Mouse (Mus musculus): Measurements from ENCODE around the gene Fam168a.
A peak's percentile ranks its signal among the peaks of the same experiment; 100 is the strongest.

Gene Fam168a

GRCm38 (mm10) chr7:100706143-100706841 is at the start of gene Fam168a:
Gene Fam168a, plus strand, starts transcription at chr7:100706635.
- peak; percentile 90 to 92 for DNase-seq (ENCODE audit: low spot score in 2 of 2)

DNA sequence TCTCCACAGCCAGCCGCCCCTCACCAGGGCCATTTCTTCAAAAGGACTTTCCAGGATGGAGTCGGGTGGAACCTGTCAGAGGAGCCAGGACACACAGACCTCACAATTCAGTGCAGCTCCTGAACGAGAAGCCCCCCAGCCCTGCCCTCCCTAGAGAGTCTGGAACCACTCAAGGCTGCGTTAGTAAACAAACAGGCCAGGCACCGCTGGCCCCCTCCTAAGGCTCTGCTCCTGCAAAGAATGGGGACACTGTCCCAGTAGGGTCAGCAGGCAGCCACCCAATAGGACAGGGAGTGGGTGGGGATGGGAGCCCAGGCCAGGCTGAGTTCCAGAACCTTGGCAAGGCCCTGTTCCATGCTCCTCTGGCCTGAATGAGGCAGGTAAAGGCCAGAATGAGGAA is 49.7 kb upstream of the Fam168a start:
- no peak for DNase-seq (ENCODE audit: low spot score in 2 of 2)

- DNase-seq (ENCODE audit: low spot score in 2 of 2) = no peak
Measured at GRCm38 (mm10) chr7:100658093-100658578, 48.3 kb upstream of the Fam168a start.

- DNase-seq (ENCODE audit: low spot score in 2 of 2) = no peak
Measured at GRCm38 (mm10) chr7:100661264-100661663, 45.2 kb upstream of the Fam168a start.

DNA sequence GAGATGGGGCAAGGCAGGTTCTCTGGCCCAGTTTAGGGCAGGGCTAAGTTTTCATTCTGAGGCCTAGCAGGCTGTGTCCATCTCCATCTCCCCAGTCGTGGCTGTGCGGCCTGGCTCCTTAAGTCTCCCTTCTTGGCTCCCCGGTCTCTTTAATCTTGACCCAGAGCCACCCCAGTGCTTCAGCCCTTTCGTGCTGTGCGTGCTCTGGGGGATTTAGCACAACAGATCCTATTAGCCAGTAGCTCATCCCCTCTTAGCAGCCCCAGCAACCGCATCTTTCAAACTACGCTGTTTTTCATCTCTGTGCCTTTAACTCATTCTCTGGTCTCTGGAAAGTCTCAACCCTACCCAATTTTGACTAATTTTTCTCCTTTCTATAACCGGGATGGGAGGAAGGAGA is 44.2 kb upstream of the Fam168a start, which contains the start of gene Plekhb1:
Gene Plekhb1, minus strand, starts transcription at position 184 of the 400 bp plus-strand sequence.
- no peak for DNase-seq (ENCODE audit: low spot score in 2 of 2)

- DNase-seq (ENCODE audit: low spot score in 2 of 2) = peak; percentile 79 to 91
Measured at GRCm38 (mm10) chr7:100663190-100663589, 43.2 kb upstream of the Fam168a start.

- no peak for DNase-seq (ENCODE audit: low spot score in 2 of 2)
Measured at GRCm38 (mm10) chr7:100663729-100664304, 42.6 kb upstream of the Fam168a start.

GRCm38 (mm10) chr7:100670646-100671045 is 35.8 kb upstream of the Fam168a start:
- no peak for DNase-seq (ENCODE audit: low spot score in 2 of 2)

DNA sequence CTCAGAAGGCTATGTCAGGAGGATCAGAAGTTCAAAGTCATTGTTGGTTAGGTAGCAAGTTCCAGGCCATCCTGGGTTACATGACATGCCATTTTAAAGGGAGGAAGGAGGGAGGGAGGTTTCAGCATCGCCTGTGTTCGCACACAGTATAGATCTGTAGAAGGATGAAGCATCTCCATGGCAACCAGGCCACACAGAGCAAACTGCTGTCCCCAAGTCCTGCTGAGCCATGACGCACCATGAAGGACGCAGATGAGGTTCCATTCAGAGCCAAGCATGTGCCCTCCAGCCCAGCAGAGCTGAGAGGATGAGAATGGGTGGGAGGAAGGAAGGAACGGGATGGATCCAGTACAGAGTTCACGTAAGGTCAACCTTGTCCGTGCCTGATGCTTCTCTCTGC is 33.0 kb upstream of the Fam168a start:
- no peak for DNase-seq (ENCODE audit: low spot score in 2 of 2)

DNA sequence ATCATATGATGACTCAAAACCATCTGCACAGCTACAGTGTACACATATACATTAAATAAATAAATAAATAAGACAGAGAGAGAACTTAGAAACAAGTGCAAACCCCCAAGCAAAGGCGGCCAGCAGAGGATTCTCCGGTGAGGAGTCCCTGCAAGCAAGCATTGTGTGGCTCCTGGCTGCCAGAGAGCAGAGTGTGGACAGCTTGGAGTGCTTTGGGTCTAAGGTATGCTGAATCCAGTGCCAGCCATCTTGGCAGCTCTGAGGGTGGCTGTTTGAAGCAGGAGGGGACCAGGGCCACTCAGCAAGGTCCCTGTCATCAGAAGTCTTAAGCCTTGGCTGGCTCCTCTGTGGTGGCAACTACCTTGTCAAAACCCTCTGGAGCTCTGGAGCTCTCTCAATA is 31.5 kb upstream of the Fam168a start:
- DNase-seq (ENCODE audit: low spot score in 2 of 2) = no peak

- no peak for DNase-seq (ENCODE audit: low spot score in 2 of 2)
Measured at GRCm38 (mm10) chr7:100678052-100678451, 28.4 kb upstream of the Fam168a start.

GRCm38 (mm10) chr7:100678948-100679880 is 27.2 kb upstream of the Fam168a start:
- DNase-seq (ENCODE audit: low spot score in 2 of 2) = no peak

DNA sequence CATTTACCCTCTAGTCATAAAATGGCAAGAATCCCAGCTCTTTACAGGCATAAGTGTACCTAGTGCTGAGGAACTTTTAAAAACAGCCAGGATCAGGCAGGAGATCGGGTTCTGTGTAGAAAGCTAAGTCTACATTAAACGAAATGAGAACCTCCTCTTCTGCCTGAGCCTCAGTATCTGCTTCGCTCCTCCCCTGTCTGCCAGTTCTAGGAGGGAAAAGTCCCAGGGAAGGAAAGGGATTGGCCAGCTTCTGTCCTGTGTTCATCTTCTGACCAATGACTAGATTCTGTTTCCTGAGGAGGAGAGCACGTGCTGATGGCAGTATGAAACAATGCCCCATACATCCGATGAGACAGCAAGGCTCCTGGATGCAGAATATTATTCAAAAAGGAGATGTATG is 25.3 kb upstream of the Fam168a start:
- no peak for DNase-seq (ENCODE audit: low spot score in 2 of 2)

DNA sequence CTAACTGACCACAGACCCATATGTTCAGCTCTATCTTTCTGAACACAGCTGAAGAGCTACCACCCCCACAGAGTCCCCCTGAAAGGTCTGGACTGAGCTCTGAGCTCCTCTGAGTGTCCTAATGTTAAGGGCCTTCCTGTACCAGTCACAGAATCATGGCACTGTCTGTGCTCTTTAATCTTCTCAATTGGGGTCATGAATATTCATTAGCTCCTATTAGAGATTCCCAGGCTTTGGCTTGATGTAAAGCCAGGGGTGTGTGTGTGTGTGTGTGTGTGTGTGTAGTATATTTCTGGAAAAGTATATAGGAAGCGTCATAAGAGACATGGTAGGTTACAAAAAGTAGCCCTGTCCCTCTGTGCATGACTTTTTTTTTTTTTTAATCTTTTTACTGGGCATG is 23.2 kb upstream of the Fam168a start:
- DNase-seq (ENCODE audit: low spot score in 2 of 2) = no peak

GRCm38 (mm10) chr7:100684081-100684480 is 22.4 kb upstream of the Fam168a start:
- DNase-seq (ENCODE audit: low spot score in 2 of 2) = no peak

DNA sequence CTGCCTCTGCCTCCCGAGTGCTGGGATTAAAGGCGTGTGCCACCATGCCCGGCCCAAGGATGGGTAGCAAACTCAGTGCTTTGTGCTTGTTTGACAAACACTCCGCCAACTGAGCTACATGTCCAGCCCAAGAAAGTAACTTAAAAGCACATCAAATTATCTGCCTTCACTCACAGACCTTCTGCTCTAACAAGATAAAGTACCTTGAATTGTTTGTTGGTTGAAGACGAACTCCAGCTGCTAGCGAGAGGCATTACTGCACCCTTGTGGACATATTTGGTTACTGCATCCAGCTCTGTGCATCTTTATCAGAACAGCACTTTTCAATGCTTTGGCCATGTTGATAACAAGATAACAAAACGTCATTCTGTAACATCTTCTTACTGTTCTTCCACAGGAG is 21.9 kb upstream of the Fam168a start:
- DNase-seq (ENCODE audit: low spot score in 2 of 2) = peak; percentile 80 to 87

- DNase-seq (ENCODE audit: low spot score in 2 of 2) = peak; percentile 81 to 93
Measured at GRCm38 (mm10) chr7:100685061-100686030, 21.1 kb upstream of the Fam168a start.

DNA sequence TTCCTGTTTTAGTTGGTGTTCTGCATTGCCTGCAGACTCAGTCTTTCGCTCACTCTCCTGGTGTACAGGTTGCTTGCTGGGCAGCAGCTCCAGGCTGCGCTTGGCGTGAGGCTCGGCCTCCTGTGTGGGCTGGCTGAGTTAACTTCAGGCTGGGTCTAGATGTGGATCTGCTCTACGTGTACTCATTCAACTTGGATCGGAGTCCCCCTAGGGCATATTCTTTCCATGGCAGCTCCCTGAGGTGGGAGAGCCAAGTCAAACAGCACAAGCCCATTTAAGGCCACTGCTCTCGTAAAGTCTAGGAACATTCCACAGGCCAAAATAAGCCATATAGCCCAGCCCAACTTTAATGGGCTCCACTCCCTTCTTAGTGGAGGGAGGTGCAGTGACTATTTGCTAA is 18.0 kb upstream of the Fam168a start:
- DNase-seq (ENCODE audit: low spot score in 2 of 2) = no peak

DNA sequence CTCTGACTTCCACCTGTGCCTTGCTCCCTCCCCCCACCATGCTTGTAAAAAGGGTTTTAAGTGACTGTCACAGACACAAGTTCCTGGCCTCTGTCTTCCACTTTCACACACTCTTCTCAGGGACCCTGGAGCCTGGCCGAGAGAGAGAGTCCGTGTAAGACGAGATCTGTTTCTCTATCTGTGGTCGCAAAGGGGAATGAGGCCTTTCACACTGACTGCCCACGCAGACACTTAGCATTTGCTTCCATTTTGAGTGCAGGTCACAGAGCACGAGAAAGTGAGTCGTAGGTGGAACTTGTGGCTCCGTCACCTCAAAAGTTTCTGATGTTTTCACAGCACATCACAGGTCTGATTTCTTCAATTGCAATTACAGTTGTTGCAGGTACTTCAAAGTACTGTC is 13.2 kb upstream of the Fam168a start:
- no peak for DNase-seq (ENCODE audit: low spot score in 2 of 2)

DNA sequence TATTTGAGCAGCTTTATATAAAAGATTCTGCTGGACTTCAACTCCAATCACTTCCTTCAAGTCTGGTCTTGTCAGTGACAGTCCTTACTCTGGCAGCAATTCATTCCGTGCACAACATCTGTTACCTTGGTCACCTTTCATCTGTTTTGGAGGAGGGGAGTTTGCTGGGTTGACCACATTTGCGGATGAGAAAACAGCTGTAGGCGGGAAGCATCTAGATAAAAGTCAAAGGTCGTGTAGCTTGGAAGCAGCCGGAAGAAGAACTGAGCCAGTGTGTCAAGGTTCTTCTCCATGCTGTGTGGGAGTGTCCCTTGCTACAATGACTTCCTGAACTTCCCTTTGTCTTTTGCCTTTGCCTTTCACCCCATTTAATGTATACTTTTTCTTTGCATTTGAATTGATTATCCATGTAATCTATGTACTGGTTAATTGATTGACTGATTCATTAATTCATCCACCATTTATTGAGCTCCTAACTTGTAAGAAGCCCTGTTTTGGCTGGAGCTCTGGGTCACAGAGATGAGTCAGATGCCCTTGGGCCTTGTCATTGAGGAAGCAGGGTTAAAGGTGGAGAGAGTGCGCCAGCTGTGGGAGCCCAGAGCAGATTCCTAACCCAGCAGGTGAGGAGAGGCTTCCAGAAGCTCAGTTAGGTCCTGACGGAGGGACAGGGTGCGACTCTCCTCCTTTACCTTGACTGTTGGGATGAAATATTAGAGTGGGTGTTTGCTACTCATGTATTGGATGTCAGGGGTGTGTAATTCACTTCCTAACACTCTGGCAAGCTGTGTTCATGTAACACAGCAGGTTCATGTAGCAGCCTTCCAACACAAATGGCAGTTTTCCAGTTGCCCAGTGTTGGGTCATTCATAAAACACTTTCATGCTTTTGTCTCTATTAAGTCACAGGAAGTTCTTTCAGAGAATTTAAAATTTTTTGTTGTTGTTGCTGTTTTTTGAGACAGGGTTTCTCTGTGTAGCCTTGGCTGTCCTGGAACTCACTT is 6.4 kb upstream of the Fam168a start:
- DNase-seq (ENCODE audit: low spot score in 2 of 2) = no peak
